Mouse (Mus musculus): Measurements from ENCODE around the gene Gm20481. TPM values are rescaled to one million over a fixed set of nuclear protein-coding genes. Genes with fewer than 3 reads are reported as not detected.
"Not testable (repeated sequence)": the region's sequence is repeated elsewhere in the genome, so short reads cannot be mapped to it uniquely, and the experiment has no call there.

The Gm20481 gene
- under 1 TPM in 1 of 2 experiments, not detected in 1; 0.72 TPM for total RNA-seq (2021)
- long read RNA-seq, experiment 1, partial matches to known transcripts, result 0 of 1 reads
- long read RNA-seq, experiment 1, other reads (novel, unspliced or antisense), result 1 of 1 reads
- long read RNA-seq, experiment 2, result 0 reads

DNA sequence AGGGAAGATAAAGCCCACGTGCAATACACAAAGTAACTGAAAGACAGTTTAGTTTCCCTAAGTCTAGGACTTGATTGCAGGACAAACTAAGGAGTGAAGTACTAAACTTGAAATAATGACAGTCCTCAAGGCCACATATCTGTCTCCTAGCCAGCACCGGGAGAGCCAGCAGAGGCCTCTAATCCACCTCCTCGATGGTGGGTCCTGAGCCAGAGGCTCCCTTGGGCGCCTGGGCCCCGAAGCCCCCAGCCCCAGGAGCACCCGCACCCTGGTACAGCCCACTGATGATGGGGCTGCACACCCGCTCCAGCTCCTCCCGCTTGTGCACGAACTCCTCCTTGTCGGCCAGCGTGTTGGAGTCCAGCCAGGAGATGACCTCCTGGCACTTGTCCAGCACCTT is at the start of gene Gm20481:
Gene Gm20481, plus strand, starts transcription at position 91 of the 400 bp plus-strand sequence.
- DNase-seq (ENCODE audit: low spot score in 2 of 2), result not testable (repeated sequence)

- no peak for DNase-seq (ENCODE audit: low spot score in 2 of 2)
Observed at GRCm38 (mm10) chr17:34922939-34923338, 46.8 kb upstream of the Gm20481 start.

- DNase-seq (ENCODE audit: low spot score in 2 of 2), result no peak
Observed at GRCm38 (mm10) chr17:34924258-34924657, 45.5 kb upstream of the Gm20481 start.

GRCm38 (mm10) chr17:34927306-34928019 is 42.2 kb upstream of the Gm20481 start:
- peak in 1 of 2 experiments; percentile 51 for DNase-seq (ENCODE audit: low spot score in 2 of 2)

GRCm38 (mm10) chr17:34928841-34929240 is 40.9 kb upstream of the Gm20481 start:
- no peak for DNase-seq (ENCODE audit: low spot score in 2 of 2)

- DNase-seq (ENCODE audit: low spot score in 2 of 2), result peak; percentile 97 to 98
Observed at GRCm38 (mm10) chr17:34931061-34931734, 38.5 kb upstream of the Gm20481 start, which contains the start of gene Neu1. Neu1 (plus strand) TSS chr17:34931253.

- DNase-seq (ENCODE audit: low spot score in 2 of 2), result peak; percentile 34 to 58
Observed at GRCm38 (mm10) chr17:34931735-34932098, 38.0 kb upstream of the Gm20481 start.

GRCm38 (mm10) chr17:34932287-34932686 is 37.4 kb upstream of the Gm20481 start:
- DNase-seq (ENCODE audit: low spot score in 2 of 2), result no peak

- peak; percentile 38 to 48 for DNase-seq (ENCODE audit: low spot score in 2 of 2)
Observed at GRCm38 (mm10) chr17:34934031-34934430, 35.7 kb upstream of the Gm20481 start.

DNA sequence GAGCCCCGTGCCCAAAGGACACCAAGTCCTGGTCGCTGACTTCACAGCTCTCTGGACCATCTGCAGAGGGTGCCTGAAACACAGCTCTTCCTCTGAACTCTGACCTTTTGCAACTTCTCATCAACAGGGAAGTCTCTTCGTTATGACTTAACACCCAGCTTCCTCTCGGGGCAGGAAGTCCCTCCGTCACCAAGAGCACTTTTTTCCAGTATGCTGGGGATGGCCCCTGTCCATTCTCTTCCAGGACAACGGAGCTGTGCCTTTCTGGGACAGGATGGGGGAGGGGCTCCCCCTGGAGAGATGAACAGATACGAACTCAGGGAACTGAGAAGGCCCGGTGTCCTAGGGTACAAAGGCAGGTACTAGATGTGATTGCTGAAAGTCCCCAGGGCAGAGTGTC is 34.9 kb upstream of the Gm20481 start:
- no peak for DNase-seq (ENCODE audit: low spot score in 2 of 2)

- no peak for DNase-seq (ENCODE audit: low spot score in 2 of 2)
Observed at GRCm38 (mm10) chr17:34937960-34938505, 31.7 kb upstream of the Gm20481 start.

GRCm38 (mm10) chr17:34941344-34942041 is 28.2 kb upstream of the Gm20481 start:
- DNase-seq (ENCODE audit: low spot score in 2 of 2), result no peak

GRCm38 (mm10) chr17:34943128-34943815 is 26.4 kb upstream of the Gm20481 start:
- no peak for DNase-seq (ENCODE audit: low spot score in 2 of 2)

DNA sequence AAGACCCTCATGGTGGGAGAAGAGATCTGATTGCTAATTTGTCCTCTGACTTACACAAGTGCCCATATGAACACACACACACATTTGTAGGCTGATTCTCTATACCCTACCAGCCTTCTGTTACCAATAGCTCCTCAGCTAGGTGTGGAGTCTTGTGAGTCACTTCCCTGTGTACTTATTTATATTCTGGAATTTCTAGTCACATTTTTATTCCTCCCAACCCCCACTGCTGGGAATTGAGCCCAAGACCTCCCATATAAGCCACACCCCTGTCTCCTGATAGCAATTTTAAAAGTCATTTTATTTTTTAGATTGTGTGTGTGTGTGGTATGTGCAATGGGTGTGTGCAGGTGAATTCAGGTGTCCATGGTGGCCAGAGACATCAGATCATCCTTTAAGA is 25.4 kb upstream of the Gm20481 start:
- DNase-seq (ENCODE audit: low spot score in 2 of 2), result no peak

DNA sequence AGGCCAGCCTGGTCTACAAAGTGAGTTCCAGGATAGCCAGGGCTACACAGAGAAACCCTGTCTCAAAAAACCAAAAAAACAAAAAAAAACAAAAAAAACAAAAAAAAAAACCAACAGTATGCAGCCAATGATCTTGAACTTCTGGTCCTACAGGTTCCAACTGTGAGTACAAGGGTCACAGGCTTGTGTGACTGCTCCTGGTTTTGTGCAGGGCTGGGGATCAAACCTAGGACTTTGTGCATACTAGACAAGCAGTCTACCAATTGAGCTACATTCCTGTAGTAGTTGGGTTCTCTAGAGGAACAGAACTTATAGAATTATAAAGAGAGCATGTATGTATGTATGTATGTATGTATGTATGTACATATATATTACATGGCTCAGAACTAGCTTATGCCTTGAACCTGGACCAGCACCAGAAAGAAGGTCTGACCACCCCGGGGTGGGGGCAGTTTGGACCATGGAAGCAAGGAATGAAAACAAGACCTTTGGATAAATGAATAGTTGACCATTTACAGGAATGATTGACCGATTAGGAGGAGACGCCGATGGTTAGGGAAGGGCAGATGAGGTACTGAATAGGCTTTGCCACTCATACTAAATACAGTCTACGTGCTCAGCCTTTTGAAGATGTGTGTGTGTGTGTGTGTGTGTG is 23.1 kb upstream of the Gm20481 start:
- DNase-seq (ENCODE audit: low spot score in 2 of 2), result no peak

DNA sequence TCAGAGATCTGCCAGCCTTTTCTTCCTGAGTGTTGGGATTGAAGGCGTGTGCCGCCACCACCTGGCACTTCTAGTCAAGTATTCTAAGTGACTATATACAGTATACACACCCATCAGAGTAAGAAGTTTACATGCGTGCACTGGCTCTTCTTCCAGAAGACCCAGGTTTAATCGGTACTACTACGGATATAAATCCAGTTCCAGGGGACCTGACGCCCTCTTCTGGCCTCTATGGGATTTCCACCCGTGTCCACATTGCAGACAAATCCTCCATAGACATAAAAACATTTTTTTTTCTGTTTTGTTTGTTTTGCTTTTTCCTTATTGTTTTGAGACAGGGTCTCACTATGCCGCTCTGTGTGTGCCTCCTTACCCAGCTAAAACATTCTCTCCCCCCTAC is 22.1 kb upstream of the Gm20481 start:
- DNase-seq (ENCODE audit: low spot score in 2 of 2), result no peak

DNA sequence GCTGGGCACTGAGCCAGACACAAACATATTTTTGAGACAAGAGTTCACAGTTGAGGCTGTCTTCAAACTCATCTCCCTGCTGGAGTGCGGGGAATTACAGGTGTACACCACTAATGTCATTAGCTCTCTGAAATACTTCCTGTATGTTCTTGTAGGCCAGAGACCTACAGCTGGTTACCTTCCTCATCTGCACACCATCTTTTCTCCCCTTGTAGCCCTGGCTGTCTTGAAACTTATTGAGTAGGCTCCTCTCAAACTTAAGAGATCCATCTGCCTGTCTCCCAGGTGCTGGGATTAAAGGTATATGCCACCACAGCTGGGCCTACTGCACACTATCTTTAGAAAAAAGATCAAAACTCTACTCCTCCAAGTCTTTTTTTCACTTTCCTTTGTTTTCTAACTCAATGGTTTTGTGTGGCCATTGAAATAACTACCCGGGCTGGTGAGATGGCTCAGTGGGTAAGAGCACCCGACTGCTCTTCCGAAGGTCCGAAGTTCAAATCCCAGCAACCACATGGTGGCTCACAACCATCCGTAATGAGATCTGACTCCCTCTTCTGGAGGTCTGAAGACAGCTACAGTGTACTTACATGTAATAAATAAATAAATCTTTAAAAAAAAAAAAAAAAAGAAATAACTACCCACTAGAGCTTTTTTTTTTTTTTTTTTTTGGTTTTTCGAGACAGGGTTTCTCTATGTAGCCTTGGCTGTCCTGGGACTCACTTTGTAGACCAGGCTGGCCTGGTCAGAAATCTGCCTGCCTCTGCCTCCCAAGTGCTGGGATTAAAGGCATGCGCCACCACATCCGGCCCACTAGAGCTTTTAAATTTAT is 20.8 kb upstream of the Gm20481 start:
- not testable (repeated sequence) for DNase-seq (ENCODE audit: low spot score in 2 of 2)

GRCm38 (mm10) chr17:34949553-34949969 is 20.2 kb upstream of the Gm20481 start:
- DNase-seq (ENCODE audit: low spot score in 2 of 2), result no peak
